Mouse (Mus musculus) layer of hippocampus, adult 18-20 months (tissue): ENCODE measurements around the gene Gm6096. TPM values are rescaled to one million over a fixed set of nuclear protein-coding genes. Genes with fewer than 3 reads are reported as not detected.

ENCODE experiments used
- total RNA-seq, 2 experiments: library from RNA; stranded (reverse); gene quantifications; 2 replicates each; pipeline ENCODE4 v1.2.3; 2021

The Gm6096 gene
- total RNA-seq, 2 experiments from 2014 or later = not detected

Other genes with a start within 250 kb of the Gm6096 start
- not detected for gene Scgb2b27, start 237.1 kb upstream of the Gm6096 start, total RNA-seq
- gene Scgb1b27, start 229.6 kb upstream of the Gm6096 start, total RNA-seq = not detected
- gene Scgb1b30, start 155.6 kb upstream of the Gm6096 start, total RNA-seq = not detected
- gene Wtip, start 117.8 kb upstream of the Gm6096 start, total RNA-seq = 10 to 100 TPM in 1 of 2 experiments, 1 to 10 TPM in 1; 9.5 to 11.6 TPM
- gene Uba2, start 81.4 kb upstream of the Gm6096 start, total RNA-seq = 10 to 100 TPM; 87.2 TPM
- 10 to 100 TPM; 22.4 to 24.5 TPM for gene Pdcd2l, start 54.4 kb upstream of the Gm6096 start, total RNA-seq
- gene Gpi1, start 20.7 kb upstream of the Gm6096 start, total RNA-seq = 100 to 1,000 TPM; 785 to 815 TPM
- 10 to 100 TPM; 31.9 to 33.6 TPM for gene 4931406P16Rik, start 62.5 kb downstream of the Gm6096 start, total RNA-seq
- 10 to 100 TPM; 89.8 to 94.0 TPM for gene Lsm14a, start 142.3 kb downstream of the Gm6096 start, total RNA-seq